Mouse (Mus musculus) spleen, adult 18-20 months (tissue): ENCODE measurements around the gene Cmtm4.
A peak's percentile ranks its signal among the peaks of the same experiment; 100 is the strongest.

ENCODE experiments used
- DNase-seq, 2 experiments: peaks; one replicate each; pipeline ENCODE4 v3.0.0; 2022; ENCODE audit warnings: mixed read lengths in 2 of 2

Gene Cmtm4

DNA sequence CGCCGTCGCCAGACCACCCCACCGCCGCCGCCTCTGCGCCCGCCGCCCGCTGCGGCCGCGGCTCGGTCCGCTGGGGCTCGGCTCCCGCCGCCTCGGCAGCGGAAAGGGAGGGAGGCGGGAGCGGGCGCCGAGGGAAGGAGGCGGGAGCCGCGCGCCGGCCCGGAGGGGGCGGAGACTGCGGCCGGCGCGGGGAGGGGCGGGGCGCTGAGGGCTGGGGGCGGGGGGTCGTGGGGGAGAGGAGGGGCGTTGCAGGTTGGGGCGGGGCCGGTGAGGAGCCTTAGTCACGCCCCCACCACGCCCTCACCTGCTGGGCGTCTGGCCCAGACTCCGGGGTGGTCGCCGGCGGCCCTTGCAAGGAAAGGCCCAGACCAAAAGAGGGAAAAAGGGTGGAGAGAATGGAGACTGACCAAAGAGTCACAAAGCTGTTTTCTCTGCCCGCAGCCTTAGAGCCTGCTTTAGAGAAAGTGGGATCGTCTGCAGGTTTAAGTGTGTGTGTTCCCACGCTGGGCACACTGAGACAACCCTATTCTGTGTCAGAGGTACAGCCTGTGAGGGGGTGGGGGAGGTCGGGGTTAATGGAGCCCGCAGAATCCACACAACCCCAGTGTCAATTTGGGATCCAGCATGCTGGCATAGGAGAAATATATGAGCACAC lies at the start of gene Cmtm4:
Gene Cmtm4 (minus strand): TSS at position 105 of the 655 bp plus-strand sequence.
- peak; percentile 27 to 56 for DNase-seq

DNA sequence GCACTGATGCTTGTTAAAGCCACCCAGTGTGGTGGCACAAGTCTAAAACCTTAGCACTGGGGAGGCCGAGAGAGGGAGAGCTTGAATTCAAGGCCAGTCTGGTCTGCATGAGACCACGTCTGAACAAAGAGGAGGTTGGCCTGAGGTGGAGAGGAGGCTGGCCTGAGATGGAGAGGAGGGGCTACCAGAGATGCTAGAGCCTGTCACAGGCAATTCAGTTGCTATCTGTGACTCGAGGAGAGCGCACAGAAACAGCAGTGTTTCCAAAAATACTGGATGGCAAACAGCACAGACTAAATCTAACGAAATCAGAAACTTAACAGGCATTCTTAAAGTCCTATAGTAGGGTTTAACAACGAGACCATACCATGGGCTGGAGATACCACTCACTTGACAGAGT lies 49.6 kb upstream of the Cmtm4 start:
- no peak for DNase-seq

DNA sequence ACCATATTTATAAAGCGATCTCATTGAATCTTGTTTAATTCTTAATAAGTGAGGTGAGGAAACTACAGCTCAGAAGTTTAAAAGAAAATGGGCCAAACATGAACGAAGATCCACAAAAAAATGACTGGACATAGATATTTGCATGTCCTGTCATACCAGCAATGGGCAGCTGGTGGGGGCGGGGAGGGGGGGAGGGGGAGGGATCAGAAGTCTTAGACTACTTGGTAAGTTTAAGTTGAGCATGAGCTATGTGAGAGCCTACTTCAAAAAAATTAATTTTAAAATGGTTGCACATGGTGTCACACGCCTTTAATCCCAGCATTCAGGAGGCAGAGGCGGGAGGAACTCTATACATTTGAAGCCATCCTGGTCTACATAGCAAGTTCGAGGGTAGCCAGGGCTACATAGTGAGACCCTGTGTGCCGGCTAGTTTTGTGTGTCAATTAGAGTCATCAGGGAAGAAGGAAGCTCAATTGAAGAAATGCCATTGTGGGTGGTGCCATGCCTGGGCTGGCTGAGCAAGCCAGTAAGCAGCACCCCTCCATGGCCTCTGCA lies 47.6 kb upstream of the Cmtm4 start:
- DNase-seq = no peak

DNA sequence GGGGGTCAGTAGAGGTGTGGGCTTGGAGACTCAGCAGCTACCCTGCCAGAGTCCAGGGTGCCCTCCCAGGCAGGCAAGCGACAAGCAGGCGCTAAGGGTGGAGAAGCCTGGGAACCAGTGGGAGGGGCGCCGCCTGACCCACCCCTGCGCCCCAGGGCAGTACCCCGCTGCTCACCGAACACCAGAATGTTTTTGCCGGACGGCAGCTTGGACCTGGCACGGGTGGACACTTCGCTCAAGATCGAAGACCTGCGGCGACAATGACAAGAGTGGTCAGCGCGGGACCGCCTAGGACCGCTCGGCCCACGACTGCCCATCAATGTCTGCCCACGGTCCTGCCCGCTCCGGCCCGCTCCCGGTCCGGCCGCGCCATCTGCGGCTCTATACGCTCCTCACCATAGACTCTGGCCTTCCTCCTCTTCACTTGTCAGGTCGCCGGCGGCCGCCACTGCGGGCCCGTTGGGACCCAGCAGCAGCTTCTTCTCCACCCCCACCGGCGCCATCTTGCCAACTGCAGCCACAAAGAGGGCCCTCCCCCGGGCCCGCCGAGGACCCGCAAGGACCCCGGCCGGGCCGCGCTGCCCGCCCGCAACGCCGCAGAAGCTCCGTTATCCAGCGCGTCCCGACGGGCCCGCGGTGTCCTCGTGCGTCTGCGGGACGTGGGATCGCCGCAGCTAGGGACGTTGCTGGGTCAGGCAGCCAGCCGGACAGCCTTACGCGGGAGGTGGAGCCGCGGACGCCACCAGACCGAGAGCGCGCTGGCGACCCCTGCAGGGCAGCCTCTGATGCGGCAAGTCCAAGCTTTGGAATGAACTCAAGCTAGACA lies 46.9 kb upstream of the Cmtm4 start, which contains the start of gene Dync1li2:
Gene Dync1li2 (minus strand): TSS at position 749 of the 826 bp plus-strand sequence.
- DNase-seq = peak; percentile 81 to 94

DNA sequence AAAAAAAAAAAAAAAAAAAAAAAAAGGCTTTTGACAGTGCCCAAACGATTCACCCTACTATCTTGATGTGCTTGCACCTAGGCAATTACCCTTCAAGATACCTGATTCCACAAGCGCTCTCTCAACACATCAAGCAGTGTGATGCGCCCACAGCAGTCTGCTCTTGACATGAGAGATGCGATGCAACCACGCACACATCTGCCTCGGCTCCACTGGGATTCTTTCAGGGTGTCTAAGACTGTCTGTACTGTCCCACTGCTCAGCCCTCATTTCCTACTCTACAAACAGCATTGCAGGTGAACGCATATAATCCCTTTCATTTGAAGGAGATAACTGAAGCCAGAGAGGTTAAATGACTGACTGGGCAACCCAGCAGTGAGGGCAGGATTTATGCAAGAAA lies 46.0 kb upstream of the Cmtm4 start:
- DNase-seq = no peak

DNA sequence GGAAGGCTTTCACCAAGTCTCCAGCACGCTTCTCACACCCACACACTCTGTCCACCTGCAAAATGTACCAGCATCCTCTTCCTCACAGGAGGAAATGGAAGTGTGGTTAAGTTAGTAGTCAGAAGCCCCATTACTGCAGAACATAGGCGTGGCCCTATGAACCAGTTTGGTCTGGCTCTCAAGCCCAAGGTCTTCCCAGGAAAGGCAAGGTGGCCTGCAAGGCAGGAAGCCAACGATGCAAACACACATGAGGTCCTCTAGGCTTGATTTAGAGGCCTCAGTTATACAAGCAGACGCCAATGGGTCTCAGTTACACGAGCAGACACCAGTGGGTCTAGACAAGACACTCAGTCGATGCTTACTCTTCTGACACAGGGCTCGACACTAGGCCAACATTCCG lies 43.9 kb upstream of the Cmtm4 start:
- no peak for DNase-seq

DNA sequence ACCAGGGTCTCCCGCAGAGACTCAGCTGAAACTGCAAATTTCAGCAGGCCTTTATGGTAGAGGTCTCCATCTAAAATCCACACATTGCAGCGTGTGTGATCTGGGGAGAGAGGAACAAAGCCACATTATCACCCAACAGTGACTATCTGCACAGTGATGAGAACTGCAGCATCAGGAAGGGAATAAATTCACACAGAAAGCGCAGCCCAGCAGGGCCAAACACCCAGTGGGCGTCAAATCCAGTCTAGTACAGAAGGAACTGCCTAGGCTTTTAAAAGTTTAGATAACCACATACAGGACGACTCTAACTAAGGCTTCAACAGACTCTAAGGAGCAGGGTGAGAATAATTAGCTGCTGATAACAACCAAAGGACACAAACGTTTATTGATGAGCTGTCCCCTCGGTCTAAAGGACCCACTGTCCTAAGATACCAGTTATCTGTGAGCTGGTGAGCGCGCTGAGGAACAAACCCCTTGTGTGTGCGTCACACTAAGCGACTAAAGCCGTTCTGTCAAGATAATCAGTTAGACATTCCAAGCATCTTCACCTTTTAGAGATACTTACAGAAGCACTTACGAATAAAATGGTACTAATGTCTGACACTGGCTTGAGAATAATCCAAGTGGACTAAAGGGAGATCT lies 42.0 kb upstream of the Cmtm4 start:
- no peak for DNase-seq

DNA sequence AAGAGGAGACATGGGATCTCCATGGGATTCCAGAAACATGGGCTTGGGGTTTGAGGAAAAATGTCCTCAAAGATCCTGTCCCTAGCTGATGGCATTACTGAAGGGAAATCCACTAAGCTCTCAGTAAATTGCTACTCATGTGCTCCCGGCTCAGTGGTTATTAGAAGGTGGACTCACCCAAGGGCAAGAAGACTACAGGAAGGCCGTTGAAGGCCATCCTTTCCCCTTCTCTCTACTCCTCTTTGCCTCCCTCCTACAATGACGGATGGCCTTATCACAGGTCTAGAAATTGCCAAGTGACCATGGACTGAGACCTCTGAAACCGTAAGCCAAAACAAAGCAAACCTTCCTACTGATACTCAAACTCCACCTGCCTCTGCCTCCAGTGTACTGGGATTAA lies 41.0 kb upstream of the Cmtm4 start:
- no peak for DNase-seq

DNA sequence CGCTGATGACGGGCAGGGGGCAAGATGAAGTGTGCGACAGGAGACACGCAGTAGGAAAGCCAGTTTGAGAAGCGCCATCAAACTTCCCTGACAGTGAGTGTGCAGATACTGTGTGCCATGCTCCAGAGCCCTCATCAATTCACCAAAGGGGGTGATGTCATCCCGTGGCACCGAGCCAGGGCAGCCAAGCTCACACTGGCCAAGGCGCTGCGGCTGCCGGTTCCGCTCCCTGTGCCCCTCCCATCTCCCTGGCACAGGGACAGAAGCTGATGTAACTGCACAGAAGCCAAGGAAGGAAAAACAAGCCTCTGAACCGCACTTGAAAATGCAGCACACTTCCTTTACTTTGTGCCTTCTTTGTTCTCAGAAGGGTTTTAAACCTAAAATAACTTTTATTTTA lies 40.4 kb upstream of the Cmtm4 start:
- peak; percentile 71 to 80 for DNase-seq

DNA sequence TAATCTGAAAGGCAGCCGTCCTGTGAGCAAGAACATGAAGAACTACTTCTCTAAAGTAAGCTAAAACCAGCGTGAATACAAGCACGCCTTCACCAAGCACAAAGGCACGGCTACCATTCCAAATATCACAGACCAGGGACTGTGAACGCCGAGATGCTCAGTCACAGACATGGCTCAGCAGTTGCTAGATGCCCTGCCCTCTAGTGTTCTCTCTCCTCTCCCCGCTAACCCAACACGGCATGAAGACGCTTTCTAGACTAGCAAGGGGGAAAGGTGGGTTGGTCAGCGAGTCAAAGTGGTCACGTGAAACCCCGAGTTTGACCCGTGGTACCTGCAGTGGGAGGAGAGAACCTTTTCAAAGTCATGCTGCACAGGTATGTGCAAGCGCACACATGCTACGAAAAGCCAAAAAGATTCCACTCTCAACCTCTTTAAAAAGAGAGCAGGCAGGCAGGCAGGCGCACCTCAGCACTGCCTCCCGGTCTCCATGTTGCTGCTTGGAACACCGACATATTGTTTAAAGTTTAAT lies 39.3 kb upstream of the Cmtm4 start:
- DNase-seq = no peak

DNA sequence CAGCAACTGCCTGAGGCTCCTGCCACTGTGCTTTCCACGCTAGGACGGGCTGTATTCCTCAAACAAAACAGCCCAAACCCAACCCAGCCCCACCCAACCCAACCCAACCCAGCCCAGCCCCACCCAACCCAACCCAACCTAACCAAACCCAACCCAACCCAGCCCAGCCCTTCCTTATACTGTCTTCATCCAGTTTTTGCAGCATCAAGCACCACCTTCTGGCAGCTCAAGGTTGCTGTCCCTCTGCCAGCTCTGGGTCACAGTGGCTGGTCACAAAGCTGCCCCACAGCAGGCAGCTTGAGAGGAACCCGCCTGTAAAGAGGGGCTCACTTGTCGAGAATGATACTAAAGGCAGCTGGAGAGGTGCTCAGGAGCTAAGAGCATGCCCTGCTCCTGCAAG lies 38.7 kb upstream of the Cmtm4 start:
- DNase-seq = no peak

DNA sequence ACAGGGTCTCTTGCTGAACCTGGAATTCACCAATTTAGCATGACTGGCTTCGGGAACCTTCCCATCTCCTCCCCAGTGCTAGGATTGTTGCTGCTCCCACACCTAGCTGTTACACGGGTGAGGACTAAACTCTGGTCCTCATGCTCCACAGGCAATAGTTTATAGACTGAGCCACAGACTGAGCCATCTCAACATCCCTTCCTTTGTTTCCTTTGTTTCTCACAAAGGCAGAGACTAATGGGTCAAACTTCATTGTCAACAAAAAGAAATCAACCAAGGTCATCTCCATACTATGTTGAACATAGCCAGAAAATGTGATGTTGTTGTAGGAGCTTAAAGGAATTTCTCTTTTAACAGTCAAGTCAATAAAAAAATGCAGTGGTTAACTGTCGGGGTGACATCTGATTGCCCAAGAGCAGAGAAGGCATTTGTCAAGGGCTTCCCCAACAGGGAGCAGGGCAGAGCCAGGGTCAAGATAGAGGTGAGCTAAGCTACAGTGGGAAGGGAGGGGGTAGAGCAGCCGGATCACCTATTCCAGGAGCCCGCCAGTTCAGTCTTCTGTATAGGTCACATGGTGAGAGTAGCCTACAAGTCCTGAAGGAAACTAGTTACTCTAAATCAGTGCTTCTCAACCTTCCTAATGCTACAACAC lies 37.7 kb upstream of the Cmtm4 start:
- DNase-seq = no peak

DNA sequence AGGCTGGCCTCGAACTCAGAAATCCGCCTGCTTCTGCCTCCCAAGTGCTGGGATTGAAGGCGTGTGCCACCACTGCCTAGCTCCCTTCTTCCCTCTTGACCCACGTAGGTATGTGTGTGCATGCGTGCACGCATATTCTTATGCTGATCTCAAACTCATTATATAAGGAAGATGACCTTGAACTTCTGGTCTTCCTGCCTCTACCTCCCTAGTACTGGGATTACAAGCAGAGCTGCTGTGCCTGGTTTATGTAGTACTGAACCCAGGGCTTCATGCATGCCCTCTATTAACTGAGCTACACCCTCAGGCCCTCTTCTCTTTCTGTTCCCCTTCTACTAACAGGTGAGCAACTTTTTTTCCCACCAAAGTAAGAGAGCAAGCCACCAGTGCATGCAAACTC lies 37.0 kb upstream of the Cmtm4 start:
- DNase-seq = no peak

DNA sequence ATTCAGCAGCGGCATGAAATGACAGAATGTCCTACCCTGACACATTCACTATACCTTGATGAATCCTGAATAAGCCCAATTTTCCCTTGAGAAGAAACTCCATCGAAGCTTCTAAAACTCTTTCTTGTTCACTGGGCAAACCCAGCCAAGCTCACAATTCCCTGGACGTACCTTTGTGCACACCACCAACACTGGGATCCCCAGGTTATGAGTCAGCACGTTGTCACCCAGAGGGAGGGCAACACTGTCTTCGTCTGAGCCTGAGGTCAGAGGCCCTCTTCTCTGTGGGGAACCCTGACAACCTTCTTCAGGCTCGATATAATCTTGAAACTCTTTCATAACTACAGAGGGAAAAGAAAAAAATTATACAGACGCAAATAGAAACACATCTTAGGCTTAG lies 34.6 kb upstream of the Cmtm4 start:
- no peak for DNase-seq

DNA sequence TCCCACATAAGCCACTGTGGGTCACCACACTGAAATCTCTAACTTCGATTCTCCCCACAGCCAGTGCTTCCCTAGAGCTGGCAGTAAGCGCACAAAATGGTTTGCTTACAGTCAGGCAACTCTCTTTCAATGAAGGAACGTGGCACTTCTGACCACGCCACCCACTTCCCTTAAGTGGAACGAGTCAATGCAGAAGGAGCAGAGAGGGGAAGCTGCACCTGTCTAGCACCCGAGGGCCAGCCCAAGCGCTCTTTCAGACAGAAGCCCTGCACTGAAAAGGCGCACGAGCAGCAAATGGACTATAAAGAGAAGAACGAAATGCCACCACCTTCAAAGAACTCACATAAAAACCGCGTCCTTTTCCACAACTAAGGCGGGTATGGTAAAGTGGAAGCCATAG lies 32.1 kb upstream of the Cmtm4 start:
- DNase-seq = no peak

DNA sequence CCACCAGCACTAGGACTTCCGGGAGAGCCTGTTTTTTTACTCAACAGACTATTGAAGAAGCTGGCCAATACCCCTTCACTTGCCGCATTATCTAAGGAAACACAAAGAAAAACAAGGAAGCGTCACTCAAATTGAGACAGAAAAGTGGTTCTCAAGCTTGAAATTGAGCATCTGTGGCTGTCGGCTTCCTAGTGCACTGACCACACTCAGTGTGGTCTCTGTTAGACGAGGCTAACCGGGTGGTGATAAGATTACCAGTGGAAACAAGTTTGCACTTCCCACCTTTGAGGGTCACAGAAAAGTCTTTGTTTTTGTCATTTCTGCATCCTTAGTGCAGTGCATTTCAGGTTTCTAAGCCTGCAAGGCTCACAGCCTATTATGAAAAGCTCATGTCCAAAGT lies 26.7 kb upstream of the Cmtm4 start:
- no peak for DNase-seq

DNA sequence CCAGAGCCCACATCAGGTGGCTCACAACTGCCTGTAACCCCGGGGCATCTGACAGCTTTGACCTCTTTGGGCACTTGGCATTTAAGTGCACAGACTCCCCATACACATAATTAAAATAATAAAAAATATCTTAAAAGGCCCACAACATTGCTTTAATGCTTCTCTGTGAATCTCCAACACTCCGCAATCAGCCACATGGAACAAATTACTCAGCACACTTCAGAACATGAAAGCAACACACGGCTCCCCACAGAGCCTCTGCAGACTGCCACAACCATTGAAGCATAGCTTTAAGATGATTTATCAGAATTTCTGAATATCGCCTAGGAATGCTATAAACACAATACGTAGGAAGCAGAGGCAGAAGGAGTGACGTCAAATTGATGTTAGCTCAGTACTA lies 20.4 kb upstream of the Cmtm4 start:
- DNase-seq = no peak

DNA sequence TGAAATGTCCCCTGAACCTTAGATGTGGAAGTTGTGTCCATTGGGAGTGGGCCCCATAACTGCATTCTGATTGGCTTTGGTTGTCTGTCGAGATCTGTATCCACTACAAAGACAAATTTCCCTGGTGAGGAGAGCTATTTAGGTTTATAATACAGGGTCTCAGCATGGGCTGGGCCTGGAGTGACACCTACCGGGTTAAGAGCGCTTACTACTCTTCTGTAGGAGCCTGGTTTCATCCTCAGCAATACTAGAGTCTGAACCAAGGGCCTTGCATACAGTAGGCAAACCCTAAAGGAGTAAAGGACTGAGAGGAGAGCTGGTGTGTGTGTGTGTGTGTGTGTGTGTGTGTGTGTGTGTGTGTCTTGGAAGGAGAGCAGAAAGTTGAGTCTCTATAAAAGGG lies 18.6 kb upstream of the Cmtm4 start:
- DNase-seq = no peak

DNA sequence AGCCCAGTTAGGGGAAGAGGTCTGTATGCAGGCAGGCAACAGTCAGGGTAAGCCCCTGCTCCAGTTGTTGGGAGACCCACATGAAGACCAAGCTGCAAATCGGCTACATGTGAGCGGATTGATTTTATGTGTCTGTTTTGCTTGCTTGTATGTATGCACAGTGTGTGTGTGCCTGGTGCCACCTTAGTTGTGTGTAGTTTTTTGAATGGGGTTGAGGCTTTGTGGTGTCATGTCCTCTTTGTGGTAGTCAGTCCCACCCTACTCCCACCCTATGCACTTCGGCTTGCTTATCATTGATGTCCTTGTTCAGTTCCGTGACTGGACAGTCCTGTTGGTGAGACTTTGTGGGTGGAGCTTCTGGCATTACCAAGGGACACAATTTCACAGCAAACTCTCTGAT lies 18.2 kb upstream of the Cmtm4 start:
- no peak for DNase-seq

DNA sequence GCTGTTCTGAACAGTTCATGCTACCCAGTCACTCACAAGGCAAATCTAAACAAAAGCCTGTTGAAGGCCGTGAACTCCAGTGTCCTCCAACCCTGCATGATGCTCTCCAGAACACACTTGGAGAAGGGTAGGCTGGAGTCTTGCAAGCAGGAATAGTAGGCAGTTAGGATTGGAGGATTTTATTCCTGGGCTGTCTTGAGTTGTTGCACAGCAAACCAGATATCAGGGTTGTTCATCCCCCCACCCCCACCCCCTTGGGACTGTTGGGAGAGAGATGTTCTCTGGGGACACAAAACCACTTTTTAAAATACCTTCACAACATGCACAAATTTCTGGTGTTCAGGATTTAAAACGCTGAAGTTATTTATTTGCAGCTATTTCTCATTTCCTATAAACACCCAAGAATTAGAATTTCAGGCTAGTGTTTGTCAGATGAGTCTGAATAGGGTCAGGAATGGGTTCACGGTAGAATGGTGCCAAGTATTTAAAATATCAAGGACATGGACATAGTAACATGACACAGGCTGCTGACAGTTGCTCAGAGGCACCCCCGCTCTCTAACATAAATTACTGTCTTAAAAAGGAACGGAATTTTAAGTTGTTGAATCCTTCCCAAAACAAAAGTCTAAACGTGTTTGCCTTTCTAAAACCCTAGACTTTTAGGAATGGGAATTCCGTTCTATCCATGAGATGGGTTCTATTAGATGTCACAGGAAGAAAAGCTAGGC lies 17.4 kb upstream of the Cmtm4 start:
- DNase-seq = no peak

DNA sequence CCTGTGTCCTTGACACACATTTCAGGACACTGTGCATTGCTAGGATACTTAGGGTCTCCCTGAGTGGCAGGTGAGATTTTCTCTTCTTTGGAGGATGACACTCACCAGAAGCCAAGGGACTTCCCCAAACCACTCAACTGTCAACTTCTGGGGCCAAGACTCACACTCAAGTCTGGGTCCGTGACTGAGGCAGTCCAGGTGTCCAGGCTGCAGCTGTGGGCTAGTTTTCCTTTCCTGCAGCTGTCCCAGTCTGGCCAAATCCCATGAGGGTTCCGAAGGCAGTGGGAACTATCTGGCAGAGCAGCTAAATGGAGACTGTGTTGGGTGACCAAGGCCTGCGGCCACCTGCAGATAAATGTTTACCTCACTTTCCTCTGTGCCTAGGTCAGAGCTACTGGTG lies 16.4 kb upstream of the Cmtm4 start:
- DNase-seq = no peak

DNA sequence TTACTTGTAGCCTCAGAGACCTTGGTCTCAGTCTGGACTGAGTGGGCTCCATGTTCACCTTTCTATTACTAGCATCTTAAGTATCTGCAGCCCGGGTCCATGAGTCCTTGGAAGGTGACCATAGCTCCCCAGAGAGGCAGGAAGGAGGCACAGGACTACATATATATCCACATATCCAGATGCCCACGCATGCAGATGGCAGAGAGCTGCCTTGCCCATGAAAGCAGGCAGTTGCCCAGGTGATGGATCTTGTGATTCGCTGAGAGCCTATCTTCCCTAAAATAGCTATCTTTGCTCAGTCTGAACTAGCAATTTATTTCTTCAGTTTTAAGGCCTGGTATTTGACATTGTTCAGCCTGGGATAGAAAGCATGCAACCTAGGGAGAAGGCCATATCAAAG lies 15.9 kb upstream of the Cmtm4 start:
- DNase-seq = no peak
